Mouse (Mus musculus) erythroid progenitor cell, adult 5-6 weeks (primary cell): ENCODE measurements around the gene Siae. TPM values are rescaled to one million over a fixed set of nuclear protein-coding genes. Genes with fewer than 3 reads are reported as not detected.

Experiments used
- ATAC-seq: replicated peaks from 2 replicates; pipeline ENCODE4 v1.8.0; 2016; ENCODE audit warnings: moderate number of reproducible peaks, mild to moderate bottlenecking, moderate TSS enrichment, inconsistent platforms; ENCODE audit not compliant: poor library complexity, low FRiP score, severe bottlenecking
- total RNA-seq, 2 experiments: library from RNA; stranded (forward) in 1 of 2; stranded (reverse) in 1 of 2; fragments of 150-400 nt in 1 of 2; fragments of 186-747, 209-891 nt in 1 of 2; gene quantifications; 2 replicates each; pipeline versions ENCODE4 v1.2.3 to v1.2.4; 2015 to 2017; ENCODE audit warnings: low replicate concordance in 2 of 2

The Siae gene
- total RNA-seq, 2 experiments from 2014 or later, result 2.5 to 3.6 TPM

GRCm38 (mm10) chr9:37615220-37615619 lies 59.7 kb downstream of the Siae start:
- ATAC-seq, result no peak

GRCm38 (mm10) chr9:37616770-37617169 lies 61.3 kb downstream of the Siae start:
- ATAC-seq, result no peak

GRCm38 (mm10) chr9:37621290-37621689 lies 65.8 kb downstream of the Siae start:
- no peak for ATAC-seq

- ATAC-seq, result no peak
Measured at GRCm38 (mm10) chr9:37623981-37624380, 68.5 kb downstream of the Siae start.

- no peak for ATAC-seq
Measured at GRCm38 (mm10) chr9:37624502-37624901, 69.0 kb downstream of the Siae start.

- ATAC-seq, result no peak
Measured at GRCm38 (mm10) chr9:37625129-37625528, 69.6 kb downstream of the Siae start.

- no peak for ATAC-seq
Measured at GRCm38 (mm10) chr9:37625641-37626040, 70.1 kb downstream of the Siae start.

- ATAC-seq, result no peak
Measured at GRCm38 (mm10) chr9:37626103-37626567, 70.6 kb downstream of the Siae start.

- no peak for ATAC-seq
Measured at GRCm38 (mm10) chr9:37627263-37627662, 71.8 kb downstream of the Siae start.

- ATAC-seq, result no peak
Measured at GRCm38 (mm10) chr9:37628581-37628980, 73.1 kb downstream of the Siae start.

- ATAC-seq, result no peak
Measured at GRCm38 (mm10) chr9:37629941-37630340, 74.4 kb downstream of the Siae start.

- no peak for ATAC-seq
Measured at GRCm38 (mm10) chr9:37632305-37632704, 76.8 kb downstream of the Siae start.

GRCm38 (mm10) chr9:37634269-37634668 lies 78.8 kb downstream of the Siae start:
- no peak for ATAC-seq

GRCm38 (mm10) chr9:37636335-37636734 lies 80.8 kb downstream of the Siae start:
- ATAC-seq, result peak; percentile 72

- no peak for ATAC-seq
Measured at GRCm38 (mm10) chr9:37636800-37637542, 81.5 kb downstream of the Siae start.

GRCm38 (mm10) chr9:37638721-37639120 lies 83.2 kb downstream of the Siae start:
- ATAC-seq, result no peak

- ATAC-seq, result no peak
Measured at GRCm38 (mm10) chr9:37646246-37646645, 90.7 kb downstream of the Siae start.

- no peak for ATAC-seq
Measured at GRCm38 (mm10) chr9:37650639-37651038, 95.1 kb downstream of the Siae start.

- no peak for ATAC-seq
Measured at GRCm38 (mm10) chr9:37653836-37654235, 98.3 kb downstream of the Siae start.

- ATAC-seq, result no peak
Measured at GRCm38 (mm10) chr9:37655961-37656360, 100.5 kb downstream of the Siae start.

GRCm38 (mm10) chr9:37656439-37656881 lies 101.0 kb downstream of the Siae start:
- peak; percentile 35 for ATAC-seq
